Mouse (Mus musculus): Measurements from ENCODE around the gene Prdm11.
A peak's percentile ranks its signal among the peaks of the same experiment; 100 is the strongest.

Gene Prdm11

DNA sequence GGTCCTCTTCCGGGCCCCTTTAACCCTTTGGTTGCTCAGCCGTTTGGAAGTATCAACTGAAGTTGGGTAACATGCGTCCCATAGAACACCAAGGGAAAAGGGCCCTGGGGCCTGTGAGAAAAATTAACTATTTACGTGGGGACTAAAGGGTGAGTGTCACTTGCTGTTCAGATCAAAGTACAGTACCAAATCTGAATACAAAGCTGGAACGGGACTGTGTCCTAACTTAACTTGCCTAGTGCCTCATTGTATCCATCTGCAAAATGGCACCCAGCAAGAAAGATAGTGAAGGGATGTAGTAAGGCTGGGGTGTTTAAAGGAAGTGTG lies 505 bp upstream of the Prdm11 start:
- no peak for DNase-seq (ENCODE audit: low spot score)

DNA sequence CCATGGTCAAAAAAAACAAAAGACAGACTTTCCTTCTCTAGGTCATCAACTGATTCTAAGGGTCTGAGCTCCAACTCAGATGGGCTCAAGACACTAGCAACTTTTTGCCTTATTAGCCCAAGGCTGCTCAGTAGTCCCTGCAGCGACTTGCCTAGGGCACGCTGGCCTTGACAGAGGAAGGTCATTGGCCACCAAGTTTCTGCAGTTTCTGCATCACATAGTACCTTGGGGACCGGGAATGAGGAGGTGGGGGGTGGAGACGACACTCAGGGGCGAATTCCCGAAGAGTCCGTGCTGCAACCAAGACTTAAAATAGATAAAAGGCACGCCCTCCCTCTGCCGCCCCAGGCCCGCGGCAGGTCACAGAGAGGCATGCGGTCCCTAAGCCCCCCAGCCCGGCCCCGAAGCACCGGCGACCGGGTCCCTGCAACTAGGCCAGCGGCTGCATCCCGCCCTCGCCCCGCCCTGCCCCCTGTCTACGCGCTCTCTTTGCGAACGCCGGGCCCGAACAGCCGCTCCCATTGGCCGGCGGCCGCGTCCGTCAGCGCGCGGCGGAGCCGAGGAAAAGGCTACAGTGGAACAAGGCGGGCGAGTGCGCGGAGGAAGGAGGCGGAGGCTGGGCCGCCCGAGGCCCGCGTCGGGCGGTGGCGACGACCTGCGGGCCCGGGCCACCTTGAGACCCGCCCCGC lies 694 bp downstream of the Prdm11 start:
- peak; percentile 85 for DNase-seq (ENCODE audit: low spot score)

- DNase-seq (ENCODE audit: low spot score), result no peak
Observed at GRCm38 (mm10) chr2:93043449-93044157, 2.4 kb downstream of the Prdm11 start.

DNA sequence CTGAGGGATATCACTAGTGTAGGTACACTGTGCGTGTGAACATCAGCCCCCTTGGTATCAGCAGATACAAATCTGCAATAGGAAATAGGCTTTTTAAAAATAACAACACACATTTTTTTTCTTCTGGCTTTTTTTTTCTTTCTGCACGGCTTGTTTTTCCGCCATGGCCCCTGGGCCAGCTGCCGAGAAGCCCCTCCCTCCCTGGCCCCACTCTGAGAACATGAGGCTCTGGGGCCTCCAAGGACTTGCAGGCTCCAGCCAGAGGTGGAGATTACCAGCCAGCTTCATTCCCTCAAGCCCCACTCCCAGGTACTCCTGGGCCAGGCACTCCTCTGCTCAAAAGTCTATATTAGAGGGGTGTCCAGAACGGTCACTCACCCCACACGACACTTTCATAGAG lies 4.5 kb downstream of the Prdm11 start:
- DNase-seq (ENCODE audit: low spot score), result no peak

DNA sequence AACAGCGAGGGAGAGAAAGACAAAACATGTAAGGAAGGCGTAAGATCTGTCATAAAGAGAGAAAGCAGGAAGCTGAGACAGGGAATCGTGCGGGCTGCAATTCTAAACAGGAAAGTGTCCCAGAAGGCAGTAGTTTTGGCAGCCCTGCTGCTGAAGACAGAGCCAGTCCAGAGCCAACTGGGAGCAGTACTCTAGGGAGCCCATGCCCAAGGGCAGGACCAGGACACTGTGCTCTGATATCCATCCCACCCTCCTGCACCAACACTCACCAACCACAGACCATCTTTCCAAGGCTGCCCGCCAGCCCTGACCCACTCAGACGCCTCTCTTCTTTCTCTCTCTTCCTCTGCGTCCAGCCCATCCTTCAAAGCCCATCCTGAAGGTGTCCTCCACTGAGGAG lies 5.1 kb downstream of the Prdm11 start:
- DNase-seq (ENCODE audit: low spot score), result no peak

DNA sequence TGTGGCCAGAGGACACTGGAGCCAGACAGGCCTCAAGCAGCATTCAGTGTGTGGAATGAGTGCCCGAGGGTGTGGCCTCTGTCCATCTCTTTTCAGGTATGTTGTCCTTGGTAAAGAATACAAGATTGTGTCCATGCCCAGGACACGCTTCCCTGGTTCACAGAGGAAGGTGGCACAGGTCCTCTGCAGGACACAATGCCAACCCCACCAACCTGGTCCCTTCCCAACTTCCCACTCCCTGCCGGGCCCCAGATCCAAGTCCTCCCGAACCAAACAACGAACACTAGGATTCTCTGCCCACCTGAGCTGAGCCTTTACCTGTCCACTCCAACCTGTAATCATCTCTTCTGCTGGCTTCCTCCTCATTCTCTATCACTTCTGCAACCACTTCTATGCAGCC lies 6.3 kb downstream of the Prdm11 start:
- no peak for DNase-seq (ENCODE audit: low spot score)

DNA sequence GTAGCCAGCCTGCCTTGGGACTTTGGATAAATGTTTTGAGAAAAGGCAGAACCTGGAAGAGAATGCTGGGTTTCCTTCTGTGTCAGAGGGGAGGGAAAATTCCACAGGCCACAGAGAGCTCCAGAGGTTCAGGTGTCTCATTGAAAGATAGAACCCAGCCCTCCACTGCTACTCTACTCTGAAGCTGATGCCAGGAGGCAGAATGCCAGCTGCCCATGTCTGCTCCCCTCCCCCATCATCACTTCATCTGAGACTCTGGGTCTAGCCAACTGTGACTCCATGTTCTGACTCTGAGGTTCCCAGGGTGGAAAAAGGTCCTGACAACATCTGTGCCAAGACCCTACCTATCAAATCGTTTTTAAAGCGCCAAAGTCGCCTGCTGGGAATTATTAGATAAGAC lies 6.9 kb downstream of the Prdm11 start:
- DNase-seq (ENCODE audit: low spot score), result no peak

DNA sequence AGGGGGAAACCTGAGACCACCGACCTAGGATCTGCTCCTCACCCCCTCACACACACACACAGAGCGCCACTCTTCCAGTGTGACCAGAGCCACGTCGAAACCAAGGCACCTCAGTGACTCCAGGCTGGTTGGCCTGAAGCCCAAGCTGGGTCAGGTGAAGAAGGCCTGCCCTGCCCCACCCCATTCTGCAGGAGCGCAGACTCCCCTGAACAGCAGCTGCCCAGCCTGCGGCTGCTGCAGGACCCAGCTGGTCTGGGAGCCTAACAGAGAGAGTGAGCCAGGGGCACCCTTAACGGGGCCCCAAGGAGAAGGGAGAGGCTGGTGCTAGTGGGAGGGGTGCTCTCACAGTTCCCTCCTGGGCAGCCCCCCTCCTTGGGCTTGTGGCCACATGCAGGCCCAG lies 10.3 kb downstream of the Prdm11 start:
- no peak for DNase-seq (ENCODE audit: low spot score)

DNA sequence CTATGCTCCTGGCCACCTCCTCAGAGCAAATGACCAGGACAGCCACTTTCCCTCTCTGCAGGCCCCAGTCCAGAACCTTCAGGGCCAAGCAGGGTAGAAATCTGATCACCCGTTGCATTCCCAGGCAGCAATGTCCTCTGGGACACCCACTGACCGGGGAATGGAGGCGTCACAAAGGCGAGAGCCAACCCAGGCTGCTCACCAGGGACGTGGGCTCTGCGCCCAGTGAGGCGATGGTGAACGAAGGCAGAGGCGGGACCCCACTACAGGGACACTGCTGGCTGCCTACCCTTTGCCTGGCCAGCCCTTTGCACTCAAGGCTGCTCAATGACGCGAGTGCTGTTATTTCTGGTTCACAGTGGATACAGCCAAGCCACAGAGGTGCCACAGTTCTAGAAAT lies 13.3 kb downstream of the Prdm11 start:
- DNase-seq (ENCODE audit: low spot score), result no peak

DNA sequence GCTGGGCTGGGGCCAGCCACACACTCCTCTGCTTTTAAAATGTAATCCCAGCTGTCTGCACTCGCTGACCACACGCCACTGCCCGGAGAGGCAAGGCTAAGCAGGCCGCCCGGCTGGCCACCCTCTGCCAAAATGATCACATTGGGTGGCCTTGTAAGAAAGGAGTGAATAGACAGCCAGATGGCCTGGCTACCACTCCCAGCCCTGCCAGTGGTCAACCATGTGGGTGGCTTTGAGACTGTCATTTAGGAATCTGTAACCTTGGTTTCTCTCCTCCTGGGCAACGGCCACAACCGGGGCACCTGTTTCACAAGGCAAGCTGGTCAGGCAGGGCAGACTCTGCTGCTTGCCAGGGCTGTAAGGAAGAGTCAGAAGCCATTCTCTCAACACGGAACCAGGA lies 13.9 kb downstream of the Prdm11 start:
- DNase-seq (ENCODE audit: low spot score), result no peak

- DNase-seq (ENCODE audit: low spot score), result no peak
Observed at GRCm38 (mm10) chr2:93031021-93031420, 14.9 kb downstream of the Prdm11 start.

- no peak for DNase-seq (ENCODE audit: low spot score)
Observed at GRCm38 (mm10) chr2:93030101-93030500, 15.9 kb downstream of the Prdm11 start.

DNA sequence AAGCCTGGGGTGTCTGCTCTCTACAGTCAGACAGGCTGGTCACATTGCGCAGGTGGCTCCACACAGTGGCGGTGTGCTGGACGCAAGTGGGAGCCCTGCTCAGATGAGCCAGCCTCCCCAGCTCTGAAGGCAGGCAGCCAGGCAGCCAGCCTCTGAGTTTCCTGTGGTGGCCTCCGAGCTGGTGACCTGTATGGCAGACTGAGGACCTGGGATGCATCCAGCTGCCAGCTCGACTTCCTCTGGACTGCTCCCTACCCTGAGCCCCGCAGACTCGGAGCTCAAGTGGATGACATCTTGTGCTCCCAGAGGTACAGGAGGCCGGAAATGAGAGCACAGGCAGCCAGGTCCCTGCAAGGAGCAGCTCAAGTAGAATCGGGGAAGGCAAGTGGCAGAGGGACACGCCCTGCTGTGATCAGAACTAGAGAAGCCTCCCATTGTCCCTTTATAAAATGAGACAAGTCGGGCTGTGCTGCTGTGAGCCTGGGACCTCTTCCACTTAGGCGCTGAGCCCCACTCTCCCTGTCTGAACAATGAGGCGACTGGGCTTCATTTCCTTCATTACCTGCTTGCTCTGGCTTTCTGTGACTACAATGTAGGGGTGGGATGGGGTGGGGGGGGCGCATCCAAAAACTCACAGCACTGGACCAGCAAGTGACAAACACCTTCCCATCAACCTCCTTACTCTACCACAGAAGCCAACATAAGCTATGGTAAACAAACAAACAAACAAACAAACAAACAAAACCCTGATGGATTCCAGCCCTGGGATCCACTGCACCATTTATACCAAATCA lies 16.5 kb downstream of the Prdm11 start:
- DNase-seq (ENCODE audit: low spot score), result no peak

GRCm38 (mm10) chr2:93028865-93029264 lies 17.1 kb downstream of the Prdm11 start:
- DNase-seq (ENCODE audit: low spot score), result no peak

GRCm38 (mm10) chr2:93027713-93028112 lies 18.3 kb downstream of the Prdm11 start:
- no peak for DNase-seq (ENCODE audit: low spot score)

- DNase-seq (ENCODE audit: low spot score), result no peak
Observed at GRCm38 (mm10) chr2:93024431-93024830, 21.5 kb downstream of the Prdm11 start.

DNA sequence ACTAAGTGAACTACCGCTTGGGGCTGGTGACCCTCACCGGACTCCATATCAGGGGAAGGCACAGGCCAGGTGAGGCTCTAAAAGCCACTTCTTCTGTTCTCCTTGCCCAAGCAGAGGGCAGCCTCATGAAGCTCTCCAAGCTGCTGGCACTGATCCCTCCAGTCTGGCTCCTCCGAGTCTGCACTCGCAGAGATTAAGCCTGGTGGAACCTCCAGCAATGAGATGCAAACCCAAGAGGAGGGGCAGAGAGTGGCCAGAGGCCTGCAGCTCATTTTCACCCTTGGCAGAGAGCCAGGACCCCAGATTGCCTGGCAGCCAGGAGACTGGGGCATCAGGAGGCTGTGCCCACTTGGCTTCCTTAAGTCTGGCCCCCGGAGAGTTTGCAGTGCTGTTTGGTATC lies 27.1 kb downstream of the Prdm11 start:
- no peak for DNase-seq (ENCODE audit: low spot score)

GRCm38 (mm10) chr2:93017151-93017550 lies 28.8 kb downstream of the Prdm11 start:
- no peak for DNase-seq (ENCODE audit: low spot score)

- no peak for DNase-seq (ENCODE audit: low spot score)
Observed at GRCm38 (mm10) chr2:93015041-93015440, 30.9 kb downstream of the Prdm11 start.

- DNase-seq (ENCODE audit: low spot score), result no peak
Observed at GRCm38 (mm10) chr2:93014093-93014937, 31.7 kb downstream of the Prdm11 start.

- DNase-seq (ENCODE audit: low spot score), result no peak
Observed at GRCm38 (mm10) chr2:93013415-93014092, 32.4 kb downstream of the Prdm11 start.

GRCm38 (mm10) chr2:93012976-93013375 lies 33.0 kb downstream of the Prdm11 start:
- DNase-seq (ENCODE audit: low spot score), result no peak

Data from left cerebral cortex, adult 11 months (tissue).